Mouse (Mus musculus) cerebellum, adult 2 months (tissue): Measurements from ENCODE around the gene Tfap4.

Source experiments
- CTCF ChIP-seq: fragments of 200-500 bp; IDR thresholded peaks from 2 replicates; pipeline ENCODE4 v1.5.1; 2011; ENCODE audit warnings: low read depth, mild to moderate bottlenecking, control low read depth, low read length, moderate library complexity, borderline replicate concordance; ENCODE audit not compliant: insufficient read depth
- POLR2A ChIP-seq: fragments of 200-500 bp; IDR thresholded peaks from 2 replicates; pipeline ENCODE4 v1.6.1; 2011; ENCODE audit warnings: low read length, control low read depth, borderline replicate concordance; ENCODE audit not compliant: insufficient read depth

- TF ChIP-seq POLR2A (no peak), CTCF (no peak)
These were observed 1.7 kb downstream of the Tfap4 start for GRCm38 (mm10) chr16:4557949-4558348.
